Mouse (Mus musculus) heart, postnatal 14 days (tissue): ENCODE data around the gene Rapgef3. TPM values are rescaled to one million over a fixed set of nuclear protein-coding genes. Genes with fewer than 3 reads are reported as not detected.
A peak's percentile ranks its signal among the peaks of the same experiment; 100 is the strongest.

Experiments used
- DNase-seq, 2 experiments: peaks; one replicate each; pipeline ENCODE4 v3.0.0; 2021 to 2022
- intact Hi-C: fragments of 180-260 bp; cut with DNase I; formaldehyde crosslinking; loops from one replicate; pipeline ENCODE4 v1.15.1; 2025
- long read RNA-seq, 2 experiments: library from polyadenylated mRNA; stranded (forward); transcript quantifications; one replicate each; pipeline ENCODE4 v2.0.0; 2021
- total RNA-seq, 2 experiments: library from RNA; stranded (reverse); gene quantifications; 2 replicates each; pipeline ENCODE4 v1.2.3; 2021

Gene Rapgef3
- total RNA-seq, result 10 to 100 TPM; 32.7 to 34.3 TPM
- long read RNA-seq, experiment 1, full-length matches to known transcripts, result 10 of 41 reads
- long read RNA-seq, experiment 1, partial matches to known transcripts, result 10 of 41 reads
- long read RNA-seq, experiment 1, other reads (novel, unspliced or antisense), result 21 of 41 reads
- long read RNA-seq, experiment 2, full-length matches to known transcripts, result 14 of 29 reads
- long read RNA-seq, experiment 2, partial matches to known transcripts, result 0 of 29 reads
- long read RNA-seq, experiment 2, other reads (novel, unspliced or antisense), result 15 of 29 reads

GRCm38 (mm10) chr15:97767280-97768186, at the start of gene Rapgef3:
Rapgef3 (minus strand) TSS chr15:97767972.
- intact Hi-C loops, result loop anchor here (2.0 kb wide), 1 partner anchor 49 kb away; no protein-coding TSS in a partner anchor
- DNase-seq, result peak; percentile 88

GRCm38 (mm10) chr15:97816199-97816994, 48.6 kb upstream of the Rapgef3 start:
- intact Hi-C loops, result no loop called here
- no peak for DNase-seq

DNA sequence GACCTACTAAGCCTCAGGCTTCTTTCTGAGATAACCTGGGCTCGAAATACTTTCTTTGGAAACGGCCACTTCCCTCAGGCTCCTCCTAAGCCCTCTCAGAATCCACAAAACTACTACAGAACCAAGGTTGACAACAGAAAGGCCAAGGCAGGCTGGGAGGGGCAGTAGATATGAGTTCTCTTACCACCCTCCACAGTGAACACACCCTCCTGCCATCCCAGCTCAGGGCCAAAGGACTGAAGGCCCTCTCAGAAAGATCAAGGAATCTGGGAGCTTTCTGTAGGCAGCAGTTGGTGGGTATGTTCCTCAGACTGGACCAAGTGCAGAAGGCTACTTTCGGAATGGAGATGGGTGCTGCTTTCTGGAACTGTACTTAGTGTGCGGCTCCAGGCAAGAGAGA, 47.5 kb upstream of the Rapgef3 start:
- intact Hi-C loops, result no loop called here
- DNase-seq, result no peak

DNA sequence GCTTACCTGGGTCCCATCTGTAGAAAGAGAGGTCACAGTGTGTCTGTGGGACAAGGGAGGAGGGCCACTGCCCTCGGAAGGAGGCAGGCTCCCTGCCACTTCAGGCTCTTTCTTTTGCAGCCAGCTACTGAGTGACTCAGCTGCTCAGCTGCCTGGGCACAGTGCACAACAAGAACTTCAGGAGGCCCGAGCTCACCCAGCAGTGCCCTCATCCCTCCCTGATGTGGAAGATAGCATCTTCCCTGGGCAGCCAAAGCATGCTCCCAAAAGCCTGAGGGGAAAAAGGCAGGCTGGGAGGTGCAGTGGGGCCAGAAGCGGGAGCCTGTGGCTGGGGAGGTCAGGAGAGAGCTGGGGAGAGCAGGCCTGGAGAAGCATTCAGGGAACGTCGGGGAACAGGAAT, 46.9 kb upstream of the Rapgef3 start:
- intact Hi-C loops, result no loop called here
- DNase-seq, result no peak

GRCm38 (mm10) chr15:97813452-97814204, 45.9 kb upstream of the Rapgef3 start:
- intact Hi-C loops, result no loop called here
- peak; percentile 68 to 75 for DNase-seq

- no peak for DNase-seq
- intact Hi-C loops, result no loop called here
Observed at GRCm38 (mm10) chr15:97812875-97813274, 45.1 kb upstream of the Rapgef3 start.

DNA sequence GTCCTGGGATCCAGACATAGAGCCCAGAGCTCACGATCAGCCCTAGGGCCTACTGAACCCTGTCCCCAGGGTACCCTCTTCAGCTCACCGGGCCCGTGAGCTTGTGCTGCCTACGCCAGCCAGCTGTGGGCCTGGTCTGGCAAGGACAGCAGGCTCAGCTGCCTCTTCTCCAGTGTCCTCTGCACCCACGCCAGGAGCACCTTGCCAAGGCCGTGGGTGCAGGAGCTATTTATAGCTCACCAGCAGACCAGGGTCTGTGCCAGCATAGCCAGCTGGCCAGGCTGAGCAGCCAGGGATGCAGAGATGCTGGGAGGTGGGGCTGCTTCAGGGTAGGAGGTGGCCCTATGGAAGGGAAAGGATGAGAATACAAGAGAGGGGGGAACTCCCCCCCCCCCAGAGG, 44.4 kb upstream of the Rapgef3 start:
- intact Hi-C loops, result no loop called here
- DNase-seq, result peak; percentile 80 to 87

DNA sequence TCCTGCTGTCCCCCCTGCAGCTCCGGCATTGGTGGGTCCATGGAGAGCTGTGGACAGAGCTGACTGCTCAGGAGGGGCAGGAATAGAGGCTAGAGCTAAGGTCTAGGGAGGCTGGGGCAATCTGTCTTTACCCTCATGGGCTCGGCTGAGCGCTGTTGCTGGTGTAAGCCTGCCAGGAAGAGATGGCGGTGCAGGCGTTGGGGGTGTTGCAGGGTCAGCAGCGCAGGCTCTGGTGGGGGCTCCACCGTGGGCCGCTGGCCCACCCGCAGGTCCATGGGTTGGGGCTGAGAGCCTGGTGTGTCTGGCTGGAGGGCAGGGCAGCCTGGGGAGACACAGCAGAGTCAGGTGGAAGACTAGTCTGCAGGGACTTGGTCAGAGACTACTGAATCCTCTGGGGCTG, 43.5 kb upstream of the Rapgef3 start:
- intact Hi-C loops, result loop anchor here (2.0 kb wide), 1 partner anchor 37 kb away; no protein-coding TSS in a partner anchor

DNA sequence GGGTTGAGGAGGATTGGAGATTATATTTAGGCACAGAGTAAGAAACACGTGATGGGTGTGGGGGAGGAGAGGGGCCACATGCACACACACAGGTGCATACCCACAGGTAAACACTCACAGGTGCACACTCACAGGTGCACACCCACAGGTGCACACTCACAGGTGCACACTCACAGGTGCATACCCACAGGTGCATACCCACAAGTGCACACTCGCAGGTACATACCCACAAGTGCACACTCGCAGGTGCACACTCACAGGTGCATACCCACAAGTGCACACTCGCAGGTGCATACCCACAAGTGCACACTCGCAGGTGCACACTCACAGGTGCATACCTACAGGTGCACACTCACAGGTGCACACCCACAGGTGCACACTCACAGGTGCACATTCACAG, 42.6 kb upstream of the Rapgef3 start:
- intact Hi-C loops, result loop anchor here (2.0 kb wide), 1 partner anchor 38 kb away; no protein-coding TSS in a partner anchor
- DNase-seq, result no peak

More for the DNA sequence above, 43.5 kb upstream of the Rapgef3 start:
- no peak for DNase-seq

GRCm38 (mm10) chr15:97809942-97810341, 42.2 kb upstream of the Rapgef3 start:
- DNase-seq, result peak; percentile 57 to 58
- intact Hi-C loops, result loop anchor here (2.0 kb wide), 1 partner anchor 39 kb away; no protein-coding TSS in a partner anchor

GRCm38 (mm10) chr15:97809206-97809605, 41.4 kb upstream of the Rapgef3 start:
- DNase-seq, result no peak
- intact Hi-C loops, result no loop called here

GRCm38 (mm10) chr15:97808532-97808931, 40.8 kb upstream of the Rapgef3 start:
- intact Hi-C loops, result no loop called here
- no peak for DNase-seq

DNA sequence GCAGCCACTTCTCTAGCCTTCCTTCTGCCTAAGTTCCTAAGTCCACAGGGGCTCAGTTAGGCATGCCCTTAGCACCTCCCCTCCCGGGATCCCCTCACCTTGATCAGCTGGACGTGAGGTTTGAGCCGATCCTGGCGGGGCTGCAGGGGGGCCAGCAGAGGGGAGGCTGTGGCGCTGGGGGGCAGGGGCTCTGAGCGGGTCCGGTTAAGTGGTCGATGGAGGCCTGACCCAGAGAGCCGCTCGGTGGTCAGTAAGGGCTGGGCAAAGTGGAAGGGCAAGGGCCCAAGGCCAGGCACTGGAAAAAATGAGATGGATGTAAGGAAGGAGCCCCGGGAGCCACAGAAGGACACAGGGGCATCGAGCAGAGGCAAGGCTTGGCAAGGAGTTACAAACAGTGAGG, 40.1 kb upstream of the Rapgef3 start:
- intact Hi-C loops, result no loop called here
- DNase-seq, result no peak

DNA sequence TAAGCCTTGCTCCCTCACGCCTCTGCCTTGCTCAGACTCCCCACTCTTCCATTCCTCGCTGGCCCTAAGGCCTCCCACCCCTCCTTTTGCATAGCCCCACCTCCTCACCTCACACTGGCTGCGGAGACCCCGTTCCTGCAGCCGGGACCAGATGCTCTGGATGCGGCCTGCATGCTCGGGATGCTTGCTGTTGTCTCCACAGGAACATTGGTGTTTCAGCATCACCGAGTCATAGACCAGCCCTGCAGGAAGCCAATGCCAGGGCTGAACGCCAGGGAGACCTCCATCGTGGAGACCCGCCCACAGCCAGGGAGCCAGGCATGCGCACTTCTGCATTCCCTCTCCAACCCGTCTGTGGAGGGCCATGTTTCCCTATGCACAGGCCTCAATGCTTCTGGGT, 34.8 kb upstream of the Rapgef3 start:
- intact Hi-C loops, result no loop called here
- DNase-seq, result no peak

DNA sequence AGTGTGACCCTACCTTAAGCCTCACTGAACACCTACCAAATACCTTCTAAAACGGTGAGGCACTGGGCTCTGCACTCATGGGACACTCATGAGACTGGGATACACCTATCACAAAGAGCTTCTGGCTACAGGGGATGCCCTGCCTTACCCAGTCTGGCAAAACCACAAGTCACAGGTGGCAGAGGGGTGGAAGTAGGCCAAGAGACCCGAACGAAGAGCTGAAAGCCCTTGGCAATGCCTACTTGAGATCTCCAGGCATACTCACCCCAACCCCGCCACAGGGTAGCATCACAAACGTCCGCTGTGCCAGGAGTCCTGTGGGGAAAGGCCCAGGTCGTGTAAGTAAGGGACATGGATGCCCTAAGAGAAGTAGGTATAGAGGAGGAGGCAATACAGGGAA, 34.0 kb upstream of the Rapgef3 start:
- DNase-seq, result no peak
- intact Hi-C loops, result no loop called here

- no peak for DNase-seq
- intact Hi-C loops, result no loop called here
Observed at GRCm38 (mm10) chr15:97800853-97801252, 33.1 kb upstream of the Rapgef3 start.

DNA sequence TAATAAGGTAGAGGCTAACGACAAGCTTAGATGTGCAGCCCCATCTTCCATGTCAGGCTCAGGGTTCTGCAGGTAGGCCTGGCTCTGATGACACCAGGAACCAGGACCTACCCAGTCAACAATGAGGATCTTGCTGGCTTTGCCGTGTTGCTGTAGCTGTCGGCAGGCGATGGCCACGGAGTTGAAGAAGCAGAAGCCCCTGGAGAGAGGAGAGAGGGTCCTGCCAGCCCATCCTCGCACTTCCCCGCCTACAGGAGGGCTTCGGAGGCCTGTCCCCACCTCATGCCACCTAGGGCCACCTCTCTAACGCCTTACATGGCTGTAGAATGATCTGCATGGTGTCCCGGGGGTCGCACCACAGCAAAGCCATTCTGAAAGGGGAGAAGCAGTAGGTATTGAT, 31.7 kb upstream of the Rapgef3 start:
- intact Hi-C loops, result no loop called here
- no peak for DNase-seq

- DNase-seq, result no peak
- intact Hi-C loops, result no loop called here
Observed at GRCm38 (mm10) chr15:97798134-97798533, 30.4 kb upstream of the Rapgef3 start.

GRCm38 (mm10) chr15:97796674-97797310, 29.0 kb upstream of the Rapgef3 start:
- intact Hi-C loops, result no loop called here
- no peak for DNase-seq
